Mouse (Mus musculus): Measurements from ENCODE around the gene Emid1. TPM values are rescaled to one million over a fixed set of nuclear protein-coding genes. Genes with fewer than 3 reads are reported as not detected.

Emid1 gene
- polyA plus RNA-seq (2012; rRNA removed), result 31.4 and 40.2 TPM in 2 replicates

DNA sequence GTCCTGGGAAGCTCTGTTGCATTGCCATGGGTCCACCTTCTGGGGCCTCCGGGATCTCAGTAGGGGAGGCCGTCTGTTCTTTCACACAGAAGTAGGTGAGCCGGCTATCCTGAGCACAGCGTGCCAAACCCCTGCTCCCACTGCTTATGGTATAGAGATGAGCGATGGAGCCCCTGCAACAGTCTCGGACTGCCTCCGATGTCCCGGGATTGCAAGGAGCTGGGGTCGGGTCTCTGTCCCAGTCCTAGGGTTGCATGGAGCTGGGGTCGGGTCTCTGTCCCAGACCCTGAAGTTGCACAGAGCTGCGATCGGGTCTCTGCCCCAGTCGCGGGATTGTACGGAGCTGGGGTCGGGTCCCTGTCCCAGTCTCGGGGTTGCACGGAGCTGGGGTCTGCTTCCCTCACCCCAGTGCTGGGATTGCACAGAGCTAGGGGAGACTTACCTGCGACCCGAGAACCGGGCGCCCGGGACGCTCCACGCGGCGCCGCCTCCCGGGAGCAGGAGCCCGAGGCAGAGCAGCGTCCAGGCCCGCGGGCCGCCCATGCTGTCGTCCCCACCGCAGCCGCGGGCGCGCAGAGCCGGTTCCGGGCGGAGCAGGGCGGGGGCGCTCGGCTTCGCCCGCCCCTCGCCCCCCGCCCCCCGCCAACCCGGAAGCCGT is at the start of gene Emid1:
Gene Emid1 (minus strand): TSS at position 578 of the 658 bp plus-strand sequence.
- TF ChIP-seq POLR2A (IDR thresholded peaks at IDR 0.05; ENCODE audit: borderline replicate concordance, extremely low read depth, low read depth, low read length), result no peak
- TF ChIP-seq CTCF (IDR thresholded peaks at IDR 0.05; ENCODE audit: insufficient read depth, low read length), result no peak
- Histone ChIP-seq H3K4me1 (ENCODE audit: control insufficient read depth, insufficient read depth, low read length) (peaks cover 13% of the 10 kb centered on the region), H3K4me3 (replicated peaks; ENCODE audit: extremely low read depth, low read depth, low read length) (peak within 1 kb of the TSS; percentile 59)
- DNase-seq, result no peak
- WGBS, result 3% methylated on average over 36 of the region's 53 CpGs

DNA sequence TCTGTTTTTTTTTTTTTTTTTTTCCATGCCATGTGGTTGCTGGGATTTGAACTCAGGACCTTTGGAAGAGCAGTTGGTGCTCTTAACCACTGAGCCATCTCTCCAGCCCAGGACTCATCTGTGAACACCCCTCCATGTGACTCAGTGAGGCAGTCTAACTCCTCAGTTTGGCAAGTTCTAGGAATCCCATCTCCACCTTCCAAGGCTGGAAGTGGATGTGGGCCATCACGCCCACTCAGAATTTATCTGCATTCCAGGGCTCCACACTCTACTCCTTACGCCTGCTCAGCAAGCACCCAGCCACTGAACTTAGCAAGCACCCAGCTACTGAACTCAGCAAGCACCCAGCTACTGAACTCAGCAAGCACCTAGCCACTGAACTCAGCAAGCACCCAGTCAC is 47.8 kb upstream of the Emid1 start:
- no peak for DNase-seq
- TF ChIP-seq POLR2A (IDR thresholded peaks at IDR 0.05; ENCODE audit: borderline replicate concordance, extremely low read depth, low read depth, low read length), result no peak
- TF ChIP-seq CTCF (IDR thresholded peaks at IDR 0.05; ENCODE audit: insufficient read depth, low read length), result no peak
- H3K4me1 ChIP-seq (ENCODE audit: control insufficient read depth, insufficient read depth, low read length), result no peaks in the 10 kb centered on the region
- WGBS, result 83% methylated on average over 2 of the region's 2 CpGs
- H3K4me3 ChIP-seq (replicated peaks; ENCODE audit: extremely low read depth, low read depth, low read length), result no peak overlapping the region

DNA sequence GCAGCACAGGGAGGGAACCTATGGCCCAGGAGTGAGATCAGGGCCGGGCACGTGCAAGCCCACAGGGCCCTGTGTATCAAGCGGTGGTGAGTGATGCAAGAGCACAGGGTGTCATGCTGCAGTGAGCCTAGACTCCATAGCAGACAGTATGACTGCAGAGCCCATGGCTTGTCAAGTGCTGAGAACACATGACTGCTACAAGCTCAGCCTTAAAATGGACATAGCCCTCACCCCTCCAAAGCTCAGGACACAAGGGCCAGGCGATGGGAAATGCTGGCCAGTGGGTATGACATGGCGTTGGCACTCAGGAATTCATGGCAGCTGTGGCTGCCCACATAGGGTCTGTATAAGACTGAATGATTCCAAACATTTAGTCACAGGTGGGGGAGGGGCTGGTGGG is 45.0 kb upstream of the Emid1 start:
- TF ChIP-seq POLR2A (IDR thresholded peaks at IDR 0.05; ENCODE audit: borderline replicate concordance, extremely low read depth, low read depth, low read length) (no peak), CTCF (IDR thresholded peaks at IDR 0.05; ENCODE audit: insufficient read depth, low read length) (no peak)
- no peak for DNase-seq
- Histone ChIP-seq H3K4me3 (replicated peaks; ENCODE audit: extremely low read depth, low read depth, low read length) (no peak overlapping the region), H3K4me1 (ENCODE audit: control insufficient read depth, insufficient read depth, low read length) (no peaks in the 10 kb centered on the region)
- 86% methylated on average over 5 of the region's 5 CpGs for WGBS

DNA sequence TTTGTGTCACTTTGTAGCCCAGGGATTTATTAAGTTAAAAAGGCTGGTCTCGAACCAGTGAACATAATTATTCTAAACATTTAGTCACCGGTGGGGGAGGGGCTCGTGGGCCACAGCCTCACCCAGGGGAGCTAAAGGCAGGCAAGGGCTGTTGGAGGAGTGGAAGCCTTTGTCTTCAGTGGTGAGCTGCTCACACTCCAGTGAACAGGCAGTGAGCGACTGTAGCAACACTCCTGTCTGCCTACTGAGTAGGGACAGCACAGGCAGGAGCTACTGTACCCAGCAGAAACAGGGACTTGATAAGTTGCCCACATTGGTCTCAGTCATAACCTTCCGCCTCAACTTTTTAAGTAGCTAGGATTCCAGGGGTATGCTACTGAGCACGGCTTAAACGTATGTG is 44.5 kb upstream of the Emid1 start:
- 79% methylated on average over 7 of the region's 7 CpGs for WGBS
- no peaks in the 10 kb centered on the region for H3K4me1 ChIP-seq (ENCODE audit: control insufficient read depth, insufficient read depth, low read length)
- TF ChIP-seq POLR2A (IDR thresholded peaks at IDR 0.05; ENCODE audit: borderline replicate concordance, extremely low read depth, low read depth, low read length), result no peak
- TF ChIP-seq CTCF (IDR thresholded peaks at IDR 0.05; ENCODE audit: insufficient read depth, low read length), result no peak
- no peak for DNase-seq
- H3K4me3 ChIP-seq (replicated peaks; ENCODE audit: extremely low read depth, low read depth, low read length), result no peak overlapping the region

DNA sequence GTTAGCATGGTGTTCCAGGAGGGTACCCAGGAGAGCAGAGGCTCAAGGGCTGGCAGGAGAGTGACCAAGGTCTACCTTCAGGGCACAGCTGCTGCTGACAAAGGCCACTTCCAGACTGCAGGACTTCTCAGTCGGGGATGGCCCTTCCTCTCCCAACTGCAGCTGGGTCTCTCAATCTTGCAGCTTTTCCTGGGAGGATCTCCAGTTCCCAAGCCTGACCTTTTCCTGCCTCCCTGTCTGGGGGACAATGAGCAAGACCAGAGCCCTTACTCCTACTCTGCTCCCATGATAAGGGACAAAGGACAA is 41.5 kb upstream of the Emid1 start:
- DNase-seq, result no peak
- TF ChIP-seq CTCF (IDR thresholded peaks at IDR 0.05; ENCODE audit: insufficient read depth, low read length) (no peak), POLR2A (IDR thresholded peaks at IDR 0.05; ENCODE audit: borderline replicate concordance, extremely low read depth, low read depth, low read length) (no peak)
- WGBS, result 19% methylated on average over 1 of the region's 1 CpGs
- Histone ChIP-seq H3K4me1 (ENCODE audit: control insufficient read depth, insufficient read depth, low read length) (no peaks in the 10 kb centered on the region), H3K4me3 (replicated peaks; ENCODE audit: extremely low read depth, low read depth, low read length) (no peak overlapping the region)

DNA sequence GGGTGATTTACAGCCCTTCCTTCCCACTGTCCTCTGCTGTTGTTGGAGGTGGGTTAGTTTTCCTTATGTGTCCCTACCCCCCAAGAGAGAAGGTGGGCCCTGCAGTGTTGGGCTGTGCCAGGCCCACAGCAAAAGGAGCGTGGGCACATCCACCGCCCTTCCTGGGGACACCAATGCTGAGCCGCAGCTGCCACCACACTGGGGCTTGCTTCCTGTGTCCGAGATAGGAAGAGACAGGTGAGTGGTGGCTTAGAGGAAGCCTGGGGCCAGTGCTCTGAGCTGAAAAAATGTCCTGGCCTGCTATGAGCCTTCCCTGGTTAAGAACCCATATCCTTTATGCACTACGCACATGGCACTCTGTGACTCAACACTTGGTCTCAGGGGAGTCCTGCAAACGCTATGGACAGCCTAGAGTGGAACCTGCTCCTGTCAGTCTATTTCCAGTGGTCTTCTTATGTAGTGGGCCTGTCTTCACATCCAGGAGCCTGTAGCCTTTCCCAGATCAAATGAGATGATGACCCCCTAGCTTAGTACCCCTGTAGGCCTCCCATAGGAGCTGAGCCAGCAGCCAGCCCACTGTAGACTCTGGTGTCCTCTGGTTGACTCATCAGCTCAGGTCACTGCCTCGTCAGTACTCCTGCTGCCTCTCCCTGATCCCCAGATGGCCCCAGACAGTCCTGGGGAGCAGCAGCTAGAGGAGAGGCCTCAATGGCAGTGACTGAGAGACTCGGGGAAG is 41.0 kb upstream of the Emid1 start:
- Histone ChIP-seq H3K4me1 (ENCODE audit: control insufficient read depth, insufficient read depth, low read length) (no peaks in the 10 kb centered on the region), H3K4me3 (replicated peaks; ENCODE audit: extremely low read depth, low read depth, low read length) (no peak overlapping the region)
- TF ChIP-seq POLR2A (IDR thresholded peaks at IDR 0.05; ENCODE audit: borderline replicate concordance, extremely low read depth, low read depth, low read length), result no peak
- DNase-seq, result no peak
- 80% methylated on average over 8 of the region's 8 CpGs for WGBS

DNA sequence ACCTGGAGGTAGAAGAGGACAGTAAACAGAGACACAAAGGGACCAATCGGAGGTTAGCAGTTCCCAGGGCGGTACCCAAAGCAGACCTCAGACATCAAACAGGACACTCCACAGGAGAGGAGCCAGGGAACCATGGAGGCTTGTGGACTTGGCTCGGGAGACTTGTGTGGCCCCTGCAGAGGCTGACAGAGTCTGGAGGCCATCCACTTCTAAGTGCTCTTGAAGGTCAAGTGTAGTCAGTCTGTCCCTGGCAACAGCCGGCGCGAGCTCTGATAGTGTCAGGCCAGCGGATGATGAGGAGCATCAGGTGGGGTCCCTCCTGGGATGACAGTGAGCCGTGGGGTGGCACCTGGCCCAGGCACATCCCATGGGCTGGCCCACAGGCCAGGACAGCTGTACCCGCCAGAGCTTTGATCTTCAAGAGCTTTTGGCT is 40.0 kb upstream of the Emid1 start:
- no peaks in the 10 kb centered on the region for H3K4me1 ChIP-seq (ENCODE audit: control insufficient read depth, insufficient read depth, low read length)
- H3K4me3 ChIP-seq (replicated peaks; ENCODE audit: extremely low read depth, low read depth, low read length), result no peak overlapping the region
- WGBS, result 52% methylated on average over 9 of the region's 9 CpGs
- DNase-seq, result no peak
- TF ChIP-seq POLR2A (IDR thresholded peaks at IDR 0.05; ENCODE audit: borderline replicate concordance, extremely low read depth, low read depth, low read length), result no peak
- TF ChIP-seq CTCF (IDR thresholded peaks at IDR 0.05; ENCODE audit: insufficient read depth, low read length), result no peak

DNA sequence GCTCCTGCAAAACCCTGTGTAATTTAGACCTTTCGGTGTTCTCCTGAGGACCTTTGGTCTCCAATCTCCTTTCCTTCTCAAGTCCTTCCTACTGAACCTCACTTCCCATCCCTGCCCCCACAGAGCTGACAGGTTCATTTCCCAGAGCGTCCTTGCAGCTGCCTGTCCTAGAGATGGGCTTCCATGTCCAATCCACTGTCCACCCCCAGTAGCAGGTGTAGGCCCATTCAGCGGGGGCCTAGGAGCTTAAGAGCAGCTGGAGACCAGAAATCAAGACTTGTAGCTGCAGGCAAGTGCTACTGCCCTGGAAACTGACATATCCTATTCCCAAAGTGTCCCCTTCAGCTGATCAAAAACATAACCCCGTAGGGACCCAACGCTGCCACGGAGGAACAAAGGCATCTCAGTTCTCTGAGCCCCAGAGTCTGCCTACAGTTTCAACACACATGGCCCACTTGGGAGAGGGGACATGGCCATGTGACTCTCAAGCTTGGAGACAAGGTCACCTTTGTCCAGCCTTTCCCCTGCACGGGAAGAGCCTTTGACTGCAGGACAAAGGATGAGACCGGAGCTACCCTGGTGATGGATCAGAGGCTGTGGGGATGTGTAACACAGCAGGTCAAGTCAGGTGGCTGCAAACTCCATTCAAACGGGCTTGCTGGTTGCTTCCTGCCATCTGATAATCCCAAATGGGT is 37.3 kb upstream of the Emid1 start:
- no peaks in the 10 kb centered on the region for H3K4me1 ChIP-seq (ENCODE audit: control insufficient read depth, insufficient read depth, low read length)
- WGBS, result 59% methylated on average over 9 of the region's 9 CpGs
- no peak for DNase-seq
- no peak overlapping the region for H3K4me3 ChIP-seq (replicated peaks; ENCODE audit: extremely low read depth, low read depth, low read length)
- TF ChIP-seq CTCF (IDR thresholded peaks at IDR 0.05; ENCODE audit: insufficient read depth, low read length) (no peak), POLR2A (IDR thresholded peaks at IDR 0.05; ENCODE audit: borderline replicate concordance, extremely low read depth, low read depth, low read length) (no peak)

DNA sequence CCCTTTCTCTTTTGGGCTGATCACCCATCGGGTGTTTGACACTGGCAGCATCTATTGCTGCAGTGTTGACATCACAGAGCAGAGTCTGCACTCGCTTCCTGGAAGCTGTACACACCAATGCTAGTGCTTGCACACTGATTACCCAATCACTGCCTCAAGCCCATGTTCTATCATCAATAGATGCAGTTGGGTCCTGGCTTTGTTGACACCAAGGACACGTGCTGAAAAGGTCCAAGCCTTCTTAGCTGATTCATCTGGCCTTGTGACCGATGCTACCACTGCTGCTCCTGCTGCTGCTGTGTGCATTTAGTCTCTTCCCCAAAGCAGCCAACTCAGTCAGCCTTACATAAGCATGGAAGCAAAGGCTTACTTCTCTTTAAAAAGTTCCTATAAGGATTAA is 36.1 kb upstream of the Emid1 start:
- no peak for TF ChIP-seq CTCF (IDR thresholded peaks at IDR 0.05; ENCODE audit: insufficient read depth, low read length)
- TF ChIP-seq POLR2A (IDR thresholded peaks at IDR 0.05; ENCODE audit: borderline replicate concordance, extremely low read depth, low read depth, low read length), result no peak
- Histone ChIP-seq H3K4me1 (ENCODE audit: control insufficient read depth, insufficient read depth, low read length) (no peaks in the 10 kb centered on the region), H3K4me3 (replicated peaks; ENCODE audit: extremely low read depth, low read depth, low read length) (no peak overlapping the region)
- WGBS, result 80% methylated on average over 4 of the region's 4 CpGs
- no peak for DNase-seq

Data from lung, adult 2 months (tissue).